Mouse (Mus musculus) kidney, embryonic 15.5 days (tissue): ENCODE measurements around the gene Ap4s1. TPM values are rescaled to one million over a fixed set of nuclear protein-coding genes. Genes with fewer than 3 reads are reported as not detected.

ENCODE experiments used
- ATAC-seq: fragments of 200-750 bp; cut with Nextera tagmentation; replicated peaks from 2 replicates; pipeline ENCODE4 v1.8.0; 2017; ENCODE audit warnings: moderate TSS enrichment; ENCODE audit not compliant: low FRiP score
- H3K27ac ChIP-seq: fragments of 300-500 bp; sonication (generic); 2 replicates; pipeline ENCODE4 v1.5.1; 2015; ENCODE audit warnings: mild to moderate bottlenecking, inconsistent platforms
- H3K27me3 ChIP-seq: fragments of 300-500 bp; sonication (generic); 2 replicates; pipeline ENCODE4 v1.6.1; 2015; ENCODE audit warnings: inconsistent platforms
- H3K36me3 ChIP-seq: fragments of 300-500 bp; sonication (generic); 2 replicates; pipeline ENCODE4 v1.6.1; 2015; ENCODE audit warnings: inconsistent platforms
- H3K4me1 ChIP-seq: fragments of 300-500 bp; sonication (generic); 2 replicates; pipeline ENCODE4 v1.6.1; 2015; ENCODE audit warnings: inconsistent platforms
- H3K4me2 ChIP-seq: fragments of 300-500 bp; sonication (generic); 2 replicates; pipeline ENCODE4 v1.6.1; 2015; ENCODE audit warnings: moderate library complexity, mild to moderate bottlenecking, inconsistent platforms
- H3K4me3 ChIP-seq: fragments of 300-500 bp; sonication (generic); replicated peaks from 2 replicates; pipeline ENCODE4 v1.5.1; 2015; ENCODE audit warnings: mild to moderate bottlenecking, inconsistent platforms
- H3K9ac ChIP-seq: fragments of 300-500 bp; sonication (generic); 2 replicates; pipeline ENCODE4 v1.6.1; 2015; ENCODE audit warnings: mild to moderate bottlenecking, inconsistent platforms
- H3K9me3 ChIP-seq: fragments of 300-500 bp; sonication (generic); replicated peaks from 2 replicates; pipeline ENCODE4 v1.6.1; 2016; ENCODE audit warnings: inconsistent platforms
- WGBS: fragments of 180-500 bp; shearing (Covaris S2); methylation state at CpG from one replicate; pipeline ENCODE4 v1.1.7; 2015; ENCODE audit warnings: mixed read lengths; 5-methylcytosine and 5-hydroxymethylcytosine counted together
- polyA plus RNA-seq: library from polyadenylated mRNA; unstranded; fragments of >200 nt; fragmentation: Nextera tagmentation; extraction: Ambion mirVana; gene quantifications from 2 replicates; pipeline ENCODE4 v1.2.1, GENCODE M21; 2015

Ap4s1 gene
- polyA plus RNA-seq, 1 experiment from 2014 or later: 32.2 TPM

DNA sequence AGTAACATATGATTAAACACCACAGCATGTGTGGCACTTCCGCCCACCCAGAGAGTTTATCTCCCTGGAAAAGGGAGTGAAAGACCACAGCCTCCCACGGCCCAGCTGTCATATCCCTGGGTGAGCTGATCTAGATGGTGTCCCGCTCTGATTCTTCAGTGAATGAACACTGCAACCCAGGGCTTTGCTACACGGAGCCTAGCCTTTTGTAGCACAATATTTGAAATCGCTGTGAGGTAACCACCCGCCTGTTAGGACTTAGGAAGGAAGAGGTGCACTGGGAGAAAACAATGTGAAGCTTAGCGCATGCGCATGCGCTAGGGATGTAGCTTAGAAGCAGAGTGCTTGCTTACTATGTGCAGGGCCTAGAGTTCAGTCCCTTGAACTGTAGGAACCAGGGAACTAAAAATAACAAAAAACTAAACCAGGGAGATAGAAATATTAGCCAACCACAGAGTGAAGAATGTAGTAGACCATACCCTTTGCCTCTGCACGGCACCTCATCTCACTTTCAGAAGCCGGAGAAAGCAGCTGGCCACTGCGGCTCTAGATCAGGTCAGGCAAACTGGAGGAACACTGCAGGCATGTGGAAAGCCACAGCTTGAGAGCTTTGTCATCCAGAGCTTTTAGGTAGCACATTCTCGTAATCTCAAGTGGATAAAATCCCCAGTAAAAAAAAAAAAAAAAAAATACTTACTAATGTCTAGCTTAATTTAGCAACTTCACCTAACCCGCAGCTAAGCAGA, 18.3 kb downstream of the Ap4s1 start:
- Histone ChIP-seq H3K4me1 (peaks cover 20% of the 10 kb centered on the region), H3K27ac (peak overlapping the region; percentile 68), H3K36me3 (no peaks in the 10 kb centered on the region), H3K4me3 (no peak overlapping the region), H3K9me3 (no peaks in the 10 kb centered on the region), H3K27me3 (no peaks in the 10 kb centered on the region), H3K9ac (no peak overlapping the region), H3K4me2 (peak overlapping the region; percentile 14; the same call in 1 of the 2 replicates)
- 53% methylated on average over 14 of the region's 14 CpGs for WGBS
- ATAC-seq: peak; percentile 49; the same call in 1 of the 2 replicates

DNA sequence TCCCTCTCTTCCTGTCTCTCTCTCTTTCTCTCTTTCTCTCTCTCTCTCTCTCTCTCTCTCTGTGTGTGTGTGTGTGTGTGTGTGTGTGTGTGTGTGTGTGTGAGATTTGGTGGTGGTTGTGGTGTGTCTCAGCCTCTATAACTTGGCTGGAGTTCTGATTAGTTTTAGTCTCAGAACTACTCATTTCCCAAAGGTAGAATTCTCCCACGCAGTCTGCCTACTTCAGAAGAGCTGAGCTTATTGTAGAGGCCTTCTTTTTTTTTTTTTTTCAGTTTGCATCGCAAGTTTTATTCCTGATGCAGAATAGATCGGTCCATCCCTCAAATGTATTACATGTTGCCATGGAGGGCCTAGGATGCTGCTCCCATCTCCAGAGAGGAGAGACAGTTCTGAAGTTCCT, 18.9 kb downstream of the Ap4s1 start:
- no peak for ATAC-seq
- Histone ChIP-seq H3K4me3 (no peak overlapping the region), H3K27me3 (no peaks in the 10 kb centered on the region), H3K4me1 (peaks cover 15% of the 10 kb centered on the region), H3K27ac (no peak overlapping the region), H3K4me2 (no peak overlapping the region), H3K9me3 (no peaks in the 10 kb centered on the region), H3K36me3 (no peaks in the 10 kb centered on the region), H3K9ac (no peak overlapping the region)
- WGBS: 63% methylated on average over 3 of the region's 3 CpGs

DNA sequence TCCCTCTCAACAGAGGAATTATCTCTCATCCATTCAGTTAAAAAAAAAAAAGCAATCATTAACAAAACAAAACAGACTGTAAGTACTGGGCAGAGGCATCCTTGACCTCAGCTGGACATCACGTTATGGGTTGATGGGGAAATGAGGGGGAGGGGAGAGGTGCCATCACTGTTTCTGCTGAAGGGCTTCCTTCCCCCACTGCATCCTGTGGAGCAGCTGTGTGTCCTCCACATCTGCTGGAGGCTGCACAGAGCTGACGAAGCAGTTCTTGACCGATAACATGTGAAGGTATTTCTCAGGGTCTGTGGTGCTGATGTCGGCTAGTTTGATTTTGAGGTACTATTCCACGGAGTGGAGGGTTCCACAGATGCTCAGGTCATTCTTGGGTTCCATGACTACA, 19.3 kb downstream of the Ap4s1 start:
- no peaks in the 10 kb centered on the region for H3K36me3 ChIP-seq
- no peak for ATAC-seq
- no peak overlapping the region for H3K27ac ChIP-seq
- H3K9me3 ChIP-seq: no peaks in the 10 kb centered on the region
- no peak overlapping the region for H3K4me2 ChIP-seq
- no peak overlapping the region for H3K4me3 ChIP-seq
- peaks cover 15% of the 10 kb centered on the region for H3K4me1 ChIP-seq
- H3K27me3 ChIP-seq: no peaks in the 10 kb centered on the region
- 40% methylated on average over 5 of the region's 5 CpGs for WGBS
- H3K9ac ChIP-seq: no peak overlapping the region

DNA sequence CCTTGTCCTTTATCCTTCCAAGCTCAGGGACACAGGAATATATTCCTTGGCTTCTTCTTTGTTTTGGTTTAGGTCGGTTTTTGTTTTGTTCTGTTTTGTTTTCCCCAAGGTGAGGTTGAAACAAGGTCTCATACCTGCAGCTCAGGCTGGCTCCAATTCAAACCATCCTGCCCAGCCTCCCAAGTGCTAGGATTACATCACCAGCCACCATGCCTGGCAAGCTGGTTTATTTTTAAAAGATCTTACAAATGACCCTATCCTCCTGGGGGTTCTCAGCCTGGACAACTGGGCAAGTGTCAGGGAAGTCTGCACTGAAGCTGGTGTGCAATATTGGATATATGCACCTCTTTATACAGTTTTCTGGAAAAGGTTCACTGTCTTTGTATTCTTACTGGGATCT, 21.9 kb downstream of the Ap4s1 start:
- 75% methylated on average over 1 of the region's 1 CpGs for WGBS
- Histone ChIP-seq H3K9me3 (no peaks in the 10 kb centered on the region), H3K4me1 (peaks cover 21% of the 10 kb centered on the region)

DNA sequence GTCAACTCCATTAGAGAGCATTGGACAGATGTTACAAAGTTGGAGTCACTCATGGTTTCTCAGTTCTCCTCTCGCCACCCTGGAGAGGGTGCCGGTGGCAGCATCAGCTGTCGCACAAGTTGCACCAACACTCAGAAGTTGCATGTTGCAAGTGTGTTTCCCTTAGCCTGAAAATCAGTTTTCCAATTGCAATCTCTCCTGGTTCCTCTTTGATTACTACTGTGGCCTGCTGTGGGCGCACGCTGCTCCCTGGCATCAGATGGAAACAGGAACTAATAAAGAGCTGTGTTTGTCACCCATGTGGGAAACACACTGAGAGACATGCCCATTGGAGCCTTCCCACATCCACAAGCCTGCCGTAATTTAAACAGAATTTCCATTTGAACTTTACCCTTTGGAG, 27.8 kb downstream of the Ap4s1 start:
- no peaks in the 10 kb centered on the region for H3K9me3 ChIP-seq
- H3K9ac ChIP-seq: no peak overlapping the region
- H3K36me3 ChIP-seq: peaks cover 14% of the 10 kb centered on the region
- no peak for ATAC-seq
- H3K4me2 ChIP-seq: no peak overlapping the region
- H3K27me3 ChIP-seq: no peaks in the 10 kb centered on the region
- H3K27ac ChIP-seq: no peak overlapping the region
- WGBS: 89% methylated on average over 6 of the region's 6 CpGs
- peaks cover 6% of the 10 kb centered on the region; the same call in 1 of the 2 replicates for H3K4me1 ChIP-seq
- no peak overlapping the region for H3K4me3 ChIP-seq

More for the DNA sequence above, 21.9 kb downstream of the Ap4s1 start:
- Histone ChIP-seq H3K27ac (no peak overlapping the region), H3K4me2 (no peak overlapping the region), H3K36me3 (no peaks in the 10 kb centered on the region), H3K4me3 (no peak overlapping the region), H3K9ac (no peak overlapping the region), H3K27me3 (no peaks in the 10 kb centered on the region)
- no peak for ATAC-seq

DNA sequence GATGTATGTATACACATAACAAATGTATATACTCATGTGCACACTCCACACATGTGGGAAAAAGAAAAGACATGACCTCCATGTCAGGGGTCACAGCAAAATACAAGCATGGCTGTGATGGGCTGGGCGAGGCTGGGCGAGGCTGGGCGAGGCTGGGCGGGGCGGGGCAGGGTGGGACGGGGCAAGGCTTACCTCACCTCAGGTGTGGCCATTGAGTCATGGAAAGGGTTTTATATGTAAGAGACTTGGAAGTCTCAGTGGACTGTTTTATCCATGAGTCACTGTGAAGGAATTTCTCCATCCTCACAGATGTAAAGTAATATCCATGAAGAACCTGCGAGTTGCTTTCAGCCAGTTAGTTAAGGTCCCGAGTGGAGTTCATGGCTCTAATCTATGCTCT, 31.0 kb downstream of the Ap4s1 start:
- Histone ChIP-seq H3K27ac (no peak overlapping the region), H3K36me3 (peaks cover 21% of the 10 kb centered on the region), H3K4me2 (no peak overlapping the region), H3K9ac (no peak overlapping the region), H3K9me3 (no peaks in the 10 kb centered on the region), H3K4me1 (peaks cover 4% of the 10 kb centered on the region; the same call in 1 of the 2 replicates), H3K27me3 (no peaks in the 10 kb centered on the region), H3K4me3 (no peak overlapping the region)
- ATAC-seq: no peak
- 92% methylated on average over 8 of the region's 8 CpGs for WGBS

DNA sequence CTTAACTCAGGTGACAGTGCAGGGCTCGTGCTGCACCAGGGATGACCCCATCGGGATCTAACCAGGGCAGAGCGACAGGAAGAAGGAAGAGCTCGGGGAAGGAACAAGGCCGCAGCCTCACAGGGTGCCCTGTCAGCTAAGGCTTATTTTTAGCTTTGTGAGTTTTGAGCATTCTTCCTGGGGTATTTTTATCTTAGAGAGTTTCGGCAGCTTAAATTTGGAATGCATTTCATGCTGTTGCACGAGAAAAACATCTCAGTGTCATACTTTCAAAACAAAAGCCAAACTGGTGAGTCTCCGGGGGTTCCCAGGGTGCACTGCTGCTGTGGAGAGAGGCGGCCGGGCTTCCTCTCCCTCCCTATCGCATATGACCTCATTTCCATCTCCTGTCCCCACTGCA, 38.2 kb downstream of the Ap4s1 start:
- ATAC-seq: peak; percentile 62
- WGBS: 42% methylated on average over 11 of the region's 11 CpGs
- no peaks in the 10 kb centered on the region for H3K9me3 ChIP-seq

DNA sequence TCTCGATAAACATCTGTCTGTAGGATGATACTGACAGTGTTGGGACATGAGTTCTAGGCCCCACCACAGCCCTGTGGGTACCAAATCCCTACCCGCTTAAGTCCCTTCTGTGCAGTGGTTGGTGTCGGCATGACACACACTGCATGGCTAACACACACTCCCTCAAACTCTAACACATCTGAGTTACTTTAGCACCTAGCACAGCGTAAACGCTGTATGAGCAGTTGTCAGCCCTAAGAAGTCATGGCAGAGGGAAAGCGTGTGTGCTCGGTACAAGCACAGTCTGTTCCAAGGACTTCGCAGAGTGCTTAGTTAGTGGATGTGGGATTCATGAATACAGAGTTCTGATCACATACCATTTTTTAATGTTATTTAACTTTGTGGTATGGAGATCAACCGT, 39.0 kb downstream of the Ap4s1 start:
- Histone ChIP-seq H3K9ac (no peak overlapping the region), H3K27ac (peak overlapping the region; percentile 73; the same call in 1 of the 2 replicates), H3K27me3 (no peaks in the 10 kb centered on the region), H3K36me3 (0 out of 2 replicates have a peak, but pooled peaks cover 5% of the 10 kb centered on the region), H3K4me3 (no peak overlapping the region), H3K4me1 (peaks cover 12% of the 10 kb centered on the region; the same call in 1 of the 2 replicates), H3K9me3 (no peaks in the 10 kb centered on the region), H3K4me2 (no peak overlapping the region)
- no peak for ATAC-seq
- 94% methylated on average over 9 of the region's 9 CpGs for WGBS

More for the DNA sequence above, 38.2 kb downstream of the Ap4s1 start:
- H3K4me2 ChIP-seq: no peak overlapping the region
- H3K36me3 ChIP-seq: 0 out of 2 replicates have a peak, but pooled peaks cover 9% of the 10 kb centered on the region
- no peak overlapping the region for H3K4me3 ChIP-seq
- 0 out of 2 replicates have a peak, but pooled peaks cover 5% of the 10 kb centered on the region for H3K4me1 ChIP-seq
- peak overlapping the region; percentile 73 for H3K27ac ChIP-seq
- H3K9ac ChIP-seq: no peak overlapping the region
- no peaks in the 10 kb centered on the region for H3K27me3 ChIP-seq

DNA sequence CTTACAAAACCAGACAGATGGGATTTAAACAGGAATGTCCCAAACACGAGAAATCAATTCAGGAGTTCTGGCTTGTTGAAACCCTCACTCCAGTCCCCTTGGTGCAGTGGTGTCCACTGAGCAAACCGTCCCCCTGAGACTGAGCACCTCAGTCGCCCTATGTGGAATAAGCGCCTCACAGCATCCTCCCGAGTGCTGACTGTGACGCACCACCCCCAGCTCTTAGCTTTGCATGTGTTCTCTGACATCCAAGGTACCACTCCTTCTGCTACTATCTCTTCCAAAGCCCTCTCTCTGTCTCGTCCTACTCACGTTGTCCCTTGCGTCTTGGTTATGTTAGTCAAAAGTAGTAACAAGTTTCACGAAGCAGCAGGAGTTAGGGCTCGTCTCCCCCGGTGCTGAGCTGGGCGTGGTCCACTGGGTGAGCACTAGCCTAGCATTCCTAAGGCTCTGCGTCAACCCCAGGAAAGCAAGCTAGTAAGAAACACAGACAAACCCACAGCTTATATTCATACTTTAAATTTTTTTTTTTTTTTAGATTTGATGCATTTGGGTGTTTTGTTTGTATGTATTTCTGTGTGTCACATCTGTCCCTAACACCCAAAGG, 43.9 kb downstream of the Ap4s1 start:
- Histone ChIP-seq H3K36me3 (0 out of 2 replicates have a peak, but pooled peaks cover 5% of the 10 kb centered on the region), H3K9me3 (no peaks in the 10 kb centered on the region), H3K4me1 (peaks cover 28% of the 10 kb centered on the region), H3K4me2 (no peak overlapping the region), H3K27ac (peak overlapping the region; percentile 78; the same call in 1 of the 2 replicates), H3K4me3 (no peak overlapping the region), H3K9ac (no peak overlapping the region), H3K27me3 (no peaks in the 10 kb centered on the region)
- 79% methylated on average over 14 of the region's 14 CpGs for WGBS
- ATAC-seq: no peak

DNA sequence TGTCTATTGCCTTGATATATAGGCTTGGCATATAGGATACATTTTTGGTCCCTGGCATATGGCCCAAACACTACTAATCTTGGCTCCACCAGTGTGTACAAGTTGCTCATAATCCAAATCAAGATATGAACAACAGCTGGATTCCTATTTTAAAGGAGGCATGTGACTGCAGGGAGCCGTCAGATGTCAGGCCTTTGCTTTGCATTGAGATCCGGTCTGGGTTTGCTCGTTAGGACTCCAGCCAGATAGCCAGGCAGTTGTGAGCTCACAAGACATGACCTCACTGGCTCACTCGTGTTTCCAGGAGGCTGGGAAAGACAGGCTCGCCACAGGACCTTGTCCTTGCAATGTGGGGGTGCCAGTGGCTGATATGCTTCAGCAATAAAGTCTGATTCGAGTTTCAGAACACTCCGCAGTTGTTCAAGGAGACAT, 45.0 kb downstream of the Ap4s1 start:
- 33% methylated on average over 7 of the region's 7 CpGs for WGBS
- no peak overlapping the region for H3K9ac ChIP-seq
- H3K36me3 ChIP-seq: peaks cover 2% of the 10 kb centered on the region; the same call in 1 of the 2 replicates
- no peaks in the 10 kb centered on the region for H3K9me3 ChIP-seq
- H3K4me3 ChIP-seq: no peak overlapping the region
- H3K27me3 ChIP-seq: no peaks in the 10 kb centered on the region
- H3K27ac ChIP-seq: peak overlapping the region; percentile 78
- ATAC-seq: peak; percentile 80
- H3K4me2 ChIP-seq: 0 out of 2 replicates have a peak overlapping the region, but pooled peaks have one; percentile 1
- peaks cover 28% of the 10 kb centered on the region for H3K4me1 ChIP-seq

DNA sequence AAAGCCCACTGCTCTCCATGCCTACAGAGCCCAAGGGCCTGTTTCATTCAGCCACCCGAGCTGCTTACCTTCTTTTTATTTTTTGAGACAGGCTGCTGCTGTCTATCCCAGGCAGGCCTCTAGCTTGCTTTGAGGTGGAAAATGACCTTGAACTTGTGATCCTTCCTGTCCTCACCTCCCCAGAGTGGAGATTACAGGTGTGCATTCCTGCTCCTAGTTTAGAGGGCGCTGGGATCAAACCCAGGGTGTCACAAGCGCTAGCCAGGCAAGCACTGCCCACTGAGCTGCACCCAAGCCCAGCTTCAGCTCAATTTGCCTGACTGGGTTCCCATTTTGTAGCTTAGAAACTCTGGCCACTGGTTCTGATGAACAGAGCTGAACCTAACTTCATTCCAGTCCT, 45.5 kb downstream of the Ap4s1 start:
- peaks cover 28% of the 10 kb centered on the region for H3K4me1 ChIP-seq
- no peak; the same call in 1 of the 2 replicates for ATAC-seq
- peaks cover 4% of the 10 kb centered on the region; the same call in 1 of the 2 replicates for H3K36me3 ChIP-seq
- no peak overlapping the region for H3K9ac ChIP-seq
- no peaks in the 10 kb centered on the region for H3K9me3 ChIP-seq
- H3K4me3 ChIP-seq: no peak overlapping the region
- no peaks in the 10 kb centered on the region for H3K27me3 ChIP-seq
- 64% methylated on average over 3 of the region's 3 CpGs for WGBS
- peak overlapping the region; percentile 78 for H3K27ac ChIP-seq
- H3K4me2 ChIP-seq: 0 out of 2 replicates have a peak overlapping the region, but pooled peaks have one; percentile 1

DNA sequence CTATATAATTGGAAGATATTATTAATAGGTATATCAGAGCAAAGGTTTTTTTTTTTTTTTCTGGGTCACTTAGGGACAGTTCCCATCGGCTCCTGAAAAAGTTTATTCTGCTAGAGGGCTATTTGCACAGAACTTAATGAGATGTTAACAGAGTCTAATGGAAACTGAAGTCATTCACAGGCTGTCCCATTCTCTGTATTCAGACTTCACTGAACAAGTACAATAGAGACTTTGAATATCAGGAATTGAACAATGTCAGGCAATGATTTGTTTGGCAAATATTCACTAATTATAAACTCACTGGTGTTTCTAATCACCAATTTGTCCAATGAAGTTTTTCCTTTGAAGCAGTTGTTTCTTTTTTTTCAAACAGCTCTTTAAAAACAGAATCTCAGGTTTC, 46.0 kb downstream of the Ap4s1 start:
- no peaks in the 10 kb centered on the region for H3K27me3 ChIP-seq
- peaks cover 28% of the 10 kb centered on the region for H3K4me1 ChIP-seq
- no peak overlapping the region for H3K9ac ChIP-seq
- H3K27ac ChIP-seq: peak overlapping the region; percentile 78
- peaks cover 8% of the 10 kb centered on the region; the same call in 1 of the 2 replicates for H3K36me3 ChIP-seq
- H3K9me3 ChIP-seq: no peaks in the 10 kb centered on the region
- no peak overlapping the region for H3K4me3 ChIP-seq
- 39% methylated on average over 1 of the region's 1 CpGs for WGBS
- no peak for ATAC-seq
- no peak overlapping the region for H3K4me2 ChIP-seq
